Mouse (Mus musculus) cerebellum, adult 2 months (tissue): ENCODE measurements around the gene Hsd17b7.

Experiments used
- CTCF ChIP-seq: fragments of 200-500 bp; IDR thresholded peaks from 2 replicates; pipeline ENCODE4 v1.5.1; 2011; ENCODE audit warnings: low read depth, mild to moderate bottlenecking, control low read depth, low read length, moderate library complexity, borderline replicate concordance; ENCODE audit not compliant: insufficient read depth
- POLR2A ChIP-seq: fragments of 200-500 bp; IDR thresholded peaks from 2 replicates; pipeline ENCODE4 v1.6.1; 2011; ENCODE audit warnings: low read length, control low read depth, borderline replicate concordance; ENCODE audit not compliant: insufficient read depth

- no peak for TF ChIP-seq POLR2A
- no peak for TF ChIP-seq CTCF
These were observed 45.7 kb upstream of the Hsd17b7 start for GRCm38 (mm10) chr1:170014784-170015183.
